Mouse (Mus musculus) embryonic fibroblast, embryonic 13.5 days (primary cell): Measurements from ENCODE around the gene Trim14.

Experiments
- CTCF ChIP-seq: IDR thresholded peaks from 2 replicates; pipeline ENCODE4 v1.5.1; 2011; ENCODE audit warnings: mild to moderate bottlenecking, control low read depth, low read length, moderate library complexity, borderline replicate concordance; ENCODE audit not compliant: insufficient read depth
- POLR2A ChIP-seq: IDR thresholded peaks from 2 replicates; pipeline ENCODE4 v1.6.1; 2011; ENCODE audit warnings: low read depth, mild to moderate bottlenecking, control low read depth, low read length, moderate library complexity

DNA sequence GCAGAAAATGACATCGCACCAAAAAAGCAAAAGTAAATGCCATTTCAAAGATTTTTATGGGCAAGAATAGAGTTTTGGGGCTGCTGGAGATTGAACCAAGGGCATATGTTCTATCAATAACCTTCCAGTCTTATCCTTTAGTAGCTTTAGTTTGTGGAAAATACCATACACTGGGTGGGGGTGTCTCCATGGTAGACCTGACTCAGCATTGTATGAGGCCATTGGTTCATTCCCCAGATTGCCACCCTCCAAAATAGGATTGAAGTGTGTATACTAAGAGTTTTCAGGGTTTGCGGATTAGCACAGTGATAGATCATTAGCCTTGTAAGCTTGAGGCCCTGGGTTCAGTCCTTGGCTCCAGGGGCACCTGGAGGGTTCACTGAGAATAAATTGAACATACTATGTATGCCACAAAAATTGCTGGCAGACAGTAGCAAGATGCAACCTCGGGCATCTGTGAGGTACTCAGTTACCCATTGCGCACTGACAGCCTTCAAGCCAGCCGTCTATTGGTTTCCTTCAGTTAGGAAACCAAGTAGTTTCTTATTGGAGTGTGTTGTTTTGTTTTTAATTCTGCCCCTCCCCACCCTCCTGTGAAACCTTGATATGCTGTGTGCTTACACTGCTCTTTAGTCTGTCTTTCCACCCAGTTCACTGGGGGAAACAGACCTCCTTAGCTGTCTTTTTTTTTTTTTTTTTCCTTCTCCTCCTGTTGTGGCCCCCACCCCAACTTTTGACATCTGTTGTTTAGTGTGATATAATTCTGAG is 81.7 kb downstream of the Trim14 start:
- TF ChIP-seq POLR2A (no peak), CTCF (no peak)
